Mouse (Mus musculus) B cell, adult 67 days (primary cell): ENCODE results near the gene Hs2st1. TPM values are rescaled to one million over a fixed set of nuclear protein-coding genes. Genes with fewer than 3 reads are reported as not detected.

Experiments
- total RNA-seq, 2 experiments: library from RNA; stranded (reverse); gene quantifications; 4 replicates each; pipeline ENCODE4 v1.2.4; 2023

Hs2st1 gene
- 10 to 100 TPM; 13.7 to 17.6 TPM for total RNA-seq

GRCm38 (mm10) chr3:144570047-144570815 lies at the start of gene Hs2st1, which contains the start of gene Selenof:
Gene Hs2st1 (minus strand): TSS chr3:144570181.
Gene Selenof (plus strand): TSS chr3:144570304.

Other genes starting within 250 kb of the Hs2st1 start
- 100 to 1,000 TPM; 127 to 129 TPM for gene Selenof, start 123 bp upstream of the Hs2st1 start, total RNA-seq
- 100 to 1,000 TPM; 117 to 125 TPM for gene Sh3glb1, start 150.2 kb upstream of the Hs2st1 start, total RNA-seq
- gene Clca3a1, start 190.8 kb upstream of the Hs2st1 start, total RNA-seq: not detected
- not detected for gene Clca3a2, start 249.3 kb upstream of the Hs2st1 start, total RNA-seq